Mouse (Mus musculus): ENCODE measurements around the gene Eif4e1b. TPM values are rescaled to one million over a fixed set of nuclear protein-coding genes. Genes with fewer than 3 reads are reported as not detected.

Gene Eif4e1b
- total RNA-seq, 4 experiments from 2014 or later: 0.35 TPM; not detected in 3

DNA sequence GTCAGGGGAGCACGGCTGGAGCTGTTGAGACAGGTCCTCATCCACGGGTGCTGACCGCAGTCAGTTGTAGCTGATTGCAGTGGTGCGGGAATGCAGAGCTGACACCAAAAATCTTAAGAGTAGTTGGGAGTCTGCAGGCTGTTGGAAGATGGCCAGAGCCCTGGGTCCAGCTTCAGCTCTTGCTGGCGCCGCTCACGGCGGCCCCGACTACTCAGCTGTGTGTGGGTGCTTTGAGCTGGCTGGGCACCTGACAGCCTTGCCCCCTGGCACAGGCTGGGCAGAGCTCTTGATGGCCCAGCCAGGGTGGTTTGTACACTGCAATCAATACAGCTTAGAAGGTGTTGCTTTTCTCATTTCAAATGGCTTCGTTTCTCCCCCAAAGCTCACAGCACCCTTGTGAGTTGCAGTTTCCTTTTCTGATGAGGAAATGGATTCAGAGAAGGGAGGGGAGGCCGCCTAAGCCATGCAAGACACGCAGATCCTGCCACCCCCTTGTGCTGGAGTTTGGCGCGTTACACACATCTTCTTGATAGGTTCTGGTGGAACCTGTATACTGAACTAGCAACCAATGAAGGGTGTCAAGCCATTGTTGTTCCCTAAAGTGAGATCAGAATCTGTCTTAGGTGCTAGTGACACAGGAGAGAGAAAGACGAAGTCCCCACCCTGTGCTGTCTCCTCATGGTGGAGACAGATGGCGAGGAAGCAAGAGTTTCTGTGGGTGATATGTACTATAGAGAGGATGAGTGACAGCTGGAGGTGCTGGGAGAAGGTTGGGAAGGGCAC is 14.3 kb downstream of the Eif4e1b start:
- peak in 1 of 2 experiments; percentile 58 for DNase-seq (ENCODE audit: low spot score in 2 of 2)

GRCm38 (mm10) chr13:54798740-54799139 is 14.9 kb downstream of the Eif4e1b start:
- DNase-seq (ENCODE audit: low spot score in 2 of 2): peak; percentile 75 to 79

GRCm38 (mm10) chr13:54799701-54800100 is 15.9 kb downstream of the Eif4e1b start:
- DNase-seq (ENCODE audit: low spot score in 2 of 2): peak; percentile 78 to 89

GRCm38 (mm10) chr13:54800206-54800605 is 16.4 kb downstream of the Eif4e1b start:
- DNase-seq (ENCODE audit: low spot score in 2 of 2): no peak

GRCm38 (mm10) chr13:54803010-54803409 is 19.2 kb downstream of the Eif4e1b start:
- no peak for DNase-seq (ENCODE audit: low spot score in 2 of 2)

DNA sequence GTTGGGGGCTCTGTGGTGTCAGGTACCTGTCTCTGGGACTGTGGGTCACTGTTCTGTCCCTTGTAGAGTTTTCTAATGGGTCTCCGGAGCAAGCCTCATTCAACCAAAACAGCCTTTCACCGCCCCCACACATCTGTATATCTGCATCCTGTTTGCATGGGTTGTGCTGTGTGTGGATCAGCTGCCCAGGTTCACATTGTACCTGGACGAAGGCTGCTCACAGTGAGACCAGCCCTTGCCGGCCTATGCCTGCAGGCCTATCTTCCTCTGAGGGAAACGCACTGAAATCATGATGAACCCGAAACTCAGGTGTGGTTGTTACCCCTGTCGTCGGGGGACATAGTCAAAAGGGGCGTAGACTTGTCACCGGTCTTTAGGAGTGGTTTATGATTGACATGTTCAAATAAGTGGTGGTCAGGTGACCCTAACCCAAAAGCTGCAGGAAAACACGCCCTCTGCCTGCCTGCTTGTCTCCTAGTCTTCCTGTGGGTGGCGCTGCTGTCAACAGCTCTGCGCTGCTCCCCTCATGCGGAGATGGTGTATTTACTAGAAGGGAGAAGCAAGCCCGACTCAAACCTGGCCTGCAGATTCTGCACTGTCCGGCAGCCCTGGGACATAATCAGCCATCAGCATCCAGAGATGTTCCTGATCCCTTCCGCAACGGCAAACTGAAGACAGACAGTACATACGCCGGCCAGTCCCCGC is 21.5 kb downstream of the Eif4e1b start:
- peak in 1 of 2 experiments; percentile 60 for DNase-seq (ENCODE audit: low spot score in 2 of 2)

GRCm38 (mm10) chr13:54806434-54806976 is 22.7 kb downstream of the Eif4e1b start:
- no peak for DNase-seq (ENCODE audit: low spot score in 2 of 2)

- no peak for DNase-seq (ENCODE audit: low spot score in 2 of 2)
These were observed 24.3 kb downstream of the Eif4e1b start for GRCm38 (mm10) chr13:54808067-54808466.

DNA sequence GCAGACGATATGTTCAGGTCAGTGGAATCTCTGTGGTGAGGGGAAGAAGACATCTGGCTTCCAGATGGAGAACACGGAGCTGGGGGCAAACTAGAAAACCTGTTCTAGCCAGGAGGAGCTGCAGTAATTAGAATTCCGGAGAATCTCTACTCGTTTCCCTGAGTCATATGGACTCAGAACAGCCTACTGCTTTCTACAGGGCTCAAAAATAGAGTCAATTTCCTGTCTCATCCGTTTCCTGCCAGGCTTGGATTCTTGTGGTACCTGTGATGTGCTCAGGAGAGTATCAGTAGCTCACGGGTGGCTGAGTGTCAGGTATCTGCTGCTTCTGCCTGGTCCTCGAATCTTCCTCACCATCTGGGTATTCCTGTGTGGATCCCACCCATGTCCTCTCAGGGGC is 27.7 kb downstream of the Eif4e1b start:
- no peak for DNase-seq (ENCODE audit: low spot score in 2 of 2)

DNA sequence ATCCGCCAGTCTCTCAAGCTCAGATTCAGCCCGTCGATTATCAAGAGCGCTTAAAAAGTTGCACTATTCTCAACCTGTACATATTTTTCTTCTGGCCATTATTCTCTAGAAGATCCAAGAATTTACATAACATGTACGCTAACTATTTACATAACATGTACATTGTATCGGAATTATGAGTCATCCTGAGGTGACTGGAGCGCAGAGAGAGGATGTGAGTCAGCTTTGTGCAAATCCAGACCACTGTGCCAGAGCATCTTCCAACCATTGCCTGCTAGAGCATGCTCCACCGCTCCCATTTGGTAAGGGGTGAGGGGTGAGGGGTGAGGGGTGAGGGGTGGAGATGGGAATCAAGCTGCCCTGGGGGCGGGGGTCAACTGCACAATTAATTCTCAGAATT is 29.6 kb downstream of the Eif4e1b start:
- no peak for DNase-seq (ENCODE audit: low spot score in 2 of 2)

DNA sequence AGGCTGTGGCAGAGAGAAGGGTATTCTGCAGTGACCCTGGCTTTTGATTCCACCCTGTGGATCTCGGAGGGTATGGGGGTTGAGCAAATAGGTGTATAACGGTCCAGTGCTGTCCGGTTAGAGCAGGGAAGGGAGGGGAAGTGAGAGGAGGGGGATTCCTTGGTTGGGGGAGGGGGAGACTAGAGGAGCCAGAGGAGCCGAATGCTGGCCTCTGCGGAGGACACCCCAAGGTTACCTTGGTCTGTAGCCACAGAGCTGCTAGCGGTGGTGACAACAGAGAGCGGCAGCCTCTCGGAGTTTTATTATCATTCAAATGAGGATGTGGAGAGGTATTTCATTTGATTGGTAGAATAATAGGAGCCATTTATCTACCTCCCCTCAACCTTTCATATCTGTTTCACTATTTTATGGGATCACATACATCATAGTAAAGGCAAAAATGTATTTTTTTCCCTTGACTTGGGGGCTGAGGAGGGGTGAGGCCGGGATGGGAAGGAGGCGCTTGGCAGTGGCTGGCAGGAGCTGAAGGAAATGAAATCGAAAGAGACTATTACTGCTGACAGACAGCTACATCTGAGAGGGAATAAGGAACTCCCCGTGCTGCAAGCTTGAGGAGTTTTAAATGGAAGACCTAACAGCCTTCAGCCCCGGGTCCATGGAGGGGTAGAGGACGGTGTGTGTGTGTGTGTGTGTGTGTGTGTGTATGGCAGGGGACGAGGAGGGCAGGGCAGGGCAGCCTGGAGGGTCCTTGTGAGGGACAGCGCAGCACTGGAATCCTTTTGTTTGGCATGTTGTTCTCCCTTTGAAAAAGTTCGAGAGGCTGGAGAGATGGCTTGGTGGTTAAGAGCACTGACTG is 34.8 kb downstream of the Eif4e1b start:
- DNase-seq (ENCODE audit: low spot score in 2 of 2): no peak

GRCm38 (mm10) chr13:54821106-54821505 is 37.3 kb downstream of the Eif4e1b start:
- DNase-seq (ENCODE audit: low spot score in 2 of 2): no peak

GRCm38 (mm10) chr13:54821931-54822330 is 38.1 kb downstream of the Eif4e1b start:
- DNase-seq (ENCODE audit: low spot score in 2 of 2): no peak

GRCm38 (mm10) chr13:54824111-54824931 is 40.5 kb downstream of the Eif4e1b start:
- no peak for DNase-seq (ENCODE audit: low spot score in 2 of 2)

DNA sequence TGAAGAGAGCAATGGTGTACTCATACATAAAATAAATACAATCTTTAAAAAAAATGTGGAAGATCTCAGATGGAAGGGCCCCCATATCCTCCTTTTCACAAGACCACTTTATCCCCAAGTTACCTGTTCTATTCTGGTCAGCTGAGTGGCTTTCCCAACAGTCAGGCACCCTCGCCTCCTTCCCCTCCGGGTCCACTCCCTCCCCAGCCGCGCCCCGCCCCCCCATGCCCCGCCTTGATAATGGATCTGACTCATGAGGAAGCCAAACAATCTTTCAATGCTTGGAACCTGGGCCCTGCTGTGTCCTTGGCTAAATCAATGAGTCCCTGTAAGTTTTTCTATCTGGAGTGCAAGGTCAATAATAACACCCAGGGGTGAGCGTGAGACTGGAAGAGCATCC is 44.2 kb downstream of the Eif4e1b start:
- DNase-seq (ENCODE audit: low spot score in 2 of 2): no peak

GRCm38 (mm10) chr13:54828508-54828907 is 44.7 kb downstream of the Eif4e1b start:
- DNase-seq (ENCODE audit: low spot score in 2 of 2): no peak

DNA sequence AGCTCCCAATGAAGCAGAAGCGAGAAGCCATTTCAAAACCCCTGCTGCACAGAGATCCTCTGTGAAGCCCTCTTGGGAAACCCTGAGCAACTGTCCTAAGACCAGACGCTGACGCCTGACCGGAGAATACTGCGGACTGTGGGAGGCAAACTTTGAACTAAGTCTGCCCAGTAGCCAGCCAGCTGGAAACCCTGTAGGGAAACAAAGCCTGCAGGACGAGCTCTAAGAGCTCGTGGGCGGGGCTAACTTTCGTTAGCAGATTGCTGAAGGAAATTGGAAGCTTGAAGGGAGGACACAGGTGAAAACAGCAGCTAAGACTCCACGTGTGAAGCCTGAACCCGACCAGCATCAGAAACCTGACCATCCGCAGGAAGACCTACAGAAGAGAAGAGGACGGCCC is 45.7 kb downstream of the Eif4e1b start:
- DNase-seq (ENCODE audit: low spot score in 2 of 2): no peak

DNA sequence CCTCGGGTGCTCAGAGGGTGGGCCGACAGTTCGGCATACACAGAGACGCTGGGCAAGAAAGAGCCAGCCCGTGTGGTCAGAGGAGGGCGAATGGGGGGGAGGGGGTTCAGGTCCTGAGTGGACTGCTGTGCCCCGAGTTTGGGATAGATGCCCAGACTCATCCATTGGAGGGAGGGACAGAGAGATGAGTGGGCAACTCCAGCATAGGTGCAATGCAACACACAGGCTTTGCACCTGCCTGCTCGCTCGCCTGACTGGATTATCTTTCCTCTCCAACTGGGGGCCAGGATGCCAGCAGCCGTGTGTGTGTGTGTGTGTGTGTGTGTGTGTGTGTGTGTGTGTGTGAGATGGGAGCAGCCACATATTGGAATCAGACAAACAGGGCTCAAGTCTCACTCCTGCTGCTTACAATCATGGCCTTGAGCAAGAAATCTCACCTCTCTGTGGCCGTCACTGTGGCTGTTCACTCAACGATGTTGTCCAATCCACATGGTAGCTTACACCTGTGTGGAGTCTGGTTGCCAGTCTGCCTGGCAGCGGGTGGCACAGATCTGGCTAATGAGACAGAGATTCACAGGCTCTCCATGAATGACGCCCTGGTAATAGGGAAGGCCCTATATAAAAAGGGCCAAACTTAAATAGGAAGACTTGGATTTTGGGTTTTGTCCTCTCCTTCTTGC is 52.7 kb downstream of the Eif4e1b start:
- no peak for DNase-seq (ENCODE audit: low spot score in 2 of 2)

DNA sequence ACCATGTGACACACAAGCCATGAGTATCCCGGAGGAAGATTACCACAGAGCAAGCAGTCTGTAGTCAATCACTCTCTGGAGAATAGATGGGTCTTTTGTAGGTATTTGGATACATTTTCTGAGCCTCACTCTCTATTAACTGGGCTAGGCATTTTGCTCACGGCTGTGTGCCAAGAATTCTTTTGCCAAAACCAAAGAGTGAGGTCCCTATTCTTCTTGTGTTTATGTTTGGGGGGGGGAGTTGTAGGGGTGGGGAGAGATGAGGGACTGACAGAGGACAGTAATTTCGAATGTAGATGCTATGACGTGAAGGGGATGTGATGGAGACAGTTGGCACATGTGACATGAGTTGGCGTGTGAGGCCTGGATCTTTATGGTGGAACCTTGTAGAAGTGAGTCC is 53.3 kb downstream of the Eif4e1b start:
- DNase-seq (ENCODE audit: low spot score in 2 of 2): no peak

GRCm38 (mm10) chr13:54837471-54837889 is 53.7 kb downstream of the Eif4e1b start:
- DNase-seq (ENCODE audit: low spot score in 2 of 2): peak; percentile 54 to 63

All from layer of hippocampus, adult 8-10 months (tissue).